Mouse (Mus musculus): ENCODE data around the gene Cnn3. TPM values are rescaled to one million over a fixed set of nuclear protein-coding genes. Genes with fewer than 3 reads are reported as not detected.

Gene Cnn3
- polyA plus RNA-seq, 1 experiment from 2014 or later, result 375 TPM

- WGBS, result 46% methylated on average over 11 of the region's 11 CpGs
- Histone ChIP-seq H3K9ac (ENCODE audit: low read depth, low read length) (peak overlapping the region; percentile 81), H3K4me3 (ENCODE audit: low read length) (peak overlapping the region; percentile 78), H3K4me1 (ENCODE audit: control insufficient read depth, insufficient read depth, low read length) (peaks cover 30% of the 10 kb centered on the region), H3K27me3 (replicated peaks; ENCODE audit: control insufficient read depth, insufficient read depth, low read length) (no peaks in the 10 kb centered on the region), H3K36me3 (ENCODE audit: control insufficient read depth, insufficient read depth, low read length) (no peaks in the 10 kb centered on the region), H3K27ac (ENCODE audit: low read length) (no peak overlapping the region; the same call in 1 of the 2 replicates), H3K4me2 (ENCODE audit: low read depth, low read length) (peak overlapping the region; percentile 93), H3K9me3 (ENCODE audit: control insufficient read depth, low read length) (no peaks in the 10 kb centered on the region)
- ATAC-seq, result no peak
Measured at GRCm38 (mm10) chr3:121428696-121429259, 2.5 kb downstream of the Cnn3 start.

DNA sequence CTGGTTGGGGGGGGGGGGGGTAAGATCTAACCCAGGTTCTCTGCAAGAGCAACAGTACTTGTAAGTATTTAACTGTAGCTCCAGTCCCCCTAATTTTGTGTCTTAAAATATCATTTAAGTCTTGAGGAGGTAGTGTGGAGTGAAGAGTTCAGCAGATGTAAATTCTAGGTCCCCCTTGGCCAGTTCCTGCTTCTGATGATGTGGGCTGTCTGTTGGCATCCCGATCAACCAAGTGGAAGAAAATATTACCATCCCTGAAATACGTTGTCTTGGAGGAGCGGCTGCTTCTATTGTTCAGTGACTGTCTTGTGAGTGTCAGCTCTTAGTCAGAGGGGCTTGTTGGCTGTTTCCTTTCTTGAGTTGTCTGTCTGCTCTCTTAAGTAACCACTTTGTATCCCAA lies 3.2 kb downstream of the Cnn3 start:
- no peaks in the 10 kb centered on the region for H3K9me3 ChIP-seq (ENCODE audit: control insufficient read depth, low read length)
- no peaks in the 10 kb centered on the region for H3K36me3 ChIP-seq (ENCODE audit: control insufficient read depth, insufficient read depth, low read length)
- no peak overlapping the region for H3K4me3 ChIP-seq (ENCODE audit: low read length)
- no peak overlapping the region for H3K27ac ChIP-seq (ENCODE audit: low read length)
- peaks cover 37% of the 10 kb centered on the region for H3K4me1 ChIP-seq (ENCODE audit: control insufficient read depth, insufficient read depth, low read length)
- 50% methylated on average over 3 of the region's 3 CpGs for WGBS
- no peak for ATAC-seq
- peak overlapping the region; percentile 8 for H3K4me2 ChIP-seq (ENCODE audit: low read depth, low read length)
- no peak overlapping the region for H3K9ac ChIP-seq (ENCODE audit: low read depth, low read length)
- no peaks in the 10 kb centered on the region for H3K27me3 ChIP-seq (replicated peaks; ENCODE audit: control insufficient read depth, insufficient read depth, low read length)

- Histone ChIP-seq H3K4me3 (ENCODE audit: low read length) (no peak overlapping the region), H3K27me3 (replicated peaks; ENCODE audit: control insufficient read depth, insufficient read depth, low read length) (no peaks in the 10 kb centered on the region), H3K9ac (ENCODE audit: low read depth, low read length) (no peak overlapping the region), H3K4me2 (ENCODE audit: low read depth, low read length) (peak overlapping the region; percentile 3; the same call in 1 of the 2 replicates), H3K9me3 (ENCODE audit: control insufficient read depth, low read length) (no peaks in the 10 kb centered on the region), H3K27ac (ENCODE audit: low read length) (no peak overlapping the region), H3K36me3 (ENCODE audit: control insufficient read depth, insufficient read depth, low read length) (no peaks in the 10 kb centered on the region), H3K4me1 (ENCODE audit: control insufficient read depth, insufficient read depth, low read length) (peaks cover 47% of the 10 kb centered on the region)
- 47% methylated on average over 7 of the region's 7 CpGs for WGBS
- no peak for ATAC-seq
Measured at GRCm38 (mm10) chr3:121430289-121430936, 4.1 kb downstream of the Cnn3 start.

GRCm38 (mm10) chr3:121433359-121433758 lies 7.1 kb downstream of the Cnn3 start:
- Histone ChIP-seq H3K4me2 (ENCODE audit: low read depth, low read length) (no peak overlapping the region), H3K9ac (ENCODE audit: low read depth, low read length) (0 out of 2 replicates have a peak overlapping the region, but pooled peaks have one; percentile 25), H3K36me3 (ENCODE audit: control insufficient read depth, insufficient read depth, low read length) (no peaks in the 10 kb centered on the region), H3K4me1 (ENCODE audit: control insufficient read depth, insufficient read depth, low read length) (peaks cover 58% of the 10 kb centered on the region), H3K27ac (ENCODE audit: low read length) (peak overlapping the region; percentile 44; the same call in 1 of the 2 replicates), H3K4me3 (ENCODE audit: low read length) (no peak overlapping the region), H3K27me3 (replicated peaks; ENCODE audit: control insufficient read depth, insufficient read depth, low read length) (no peaks in the 10 kb centered on the region), H3K9me3 (ENCODE audit: control insufficient read depth, low read length) (no peaks in the 10 kb centered on the region)
- WGBS, result 75% methylated on average over 6 of the region's 6 CpGs
- ATAC-seq, result no peak

GRCm38 (mm10) chr3:121433968-121434533 lies 7.8 kb downstream of the Cnn3 start:
- Histone ChIP-seq H3K27ac (ENCODE audit: low read length) (peak overlapping the region; percentile 44; the same call in 1 of the 2 replicates), H3K4me2 (ENCODE audit: low read depth, low read length) (no peak overlapping the region), H3K27me3 (replicated peaks; ENCODE audit: control insufficient read depth, insufficient read depth, low read length) (no peaks in the 10 kb centered on the region), H3K36me3 (ENCODE audit: control insufficient read depth, insufficient read depth, low read length) (no peaks in the 10 kb centered on the region), H3K4me3 (ENCODE audit: low read length) (no peak overlapping the region), H3K9me3 (ENCODE audit: control insufficient read depth, low read length) (no peaks in the 10 kb centered on the region), H3K9ac (ENCODE audit: low read depth, low read length) (peak overlapping the region; percentile 25; the same call in 1 of the 2 replicates), H3K4me1 (ENCODE audit: control insufficient read depth, insufficient read depth, low read length) (peaks cover 54% of the 10 kb centered on the region)
- 39% methylated on average over 8 of the region's 8 CpGs for WGBS
- peak; percentile 48 for ATAC-seq

- H3K4me2 ChIP-seq (ENCODE audit: low read depth, low read length), result no peak overlapping the region
- no peaks in the 10 kb centered on the region for H3K27me3 ChIP-seq (replicated peaks; ENCODE audit: control insufficient read depth, insufficient read depth, low read length)
- no peak overlapping the region for H3K27ac ChIP-seq (ENCODE audit: low read length)
- no peak for ATAC-seq
- H3K36me3 ChIP-seq (ENCODE audit: control insufficient read depth, insufficient read depth, low read length), result no peaks in the 10 kb centered on the region
- no peak overlapping the region for H3K4me3 ChIP-seq (ENCODE audit: low read length)
- WGBS, result 73% methylated on average over 5 of the region's 5 CpGs
- H3K9ac ChIP-seq (ENCODE audit: low read depth, low read length), result no peak overlapping the region
- peaks cover 55% of the 10 kb centered on the region for H3K4me1 ChIP-seq (ENCODE audit: control insufficient read depth, insufficient read depth, low read length)
- no peaks in the 10 kb centered on the region for H3K9me3 ChIP-seq (ENCODE audit: control insufficient read depth, low read length)
Measured at GRCm38 (mm10) chr3:121435296-121435695, 9.0 kb downstream of the Cnn3 start.

DNA sequence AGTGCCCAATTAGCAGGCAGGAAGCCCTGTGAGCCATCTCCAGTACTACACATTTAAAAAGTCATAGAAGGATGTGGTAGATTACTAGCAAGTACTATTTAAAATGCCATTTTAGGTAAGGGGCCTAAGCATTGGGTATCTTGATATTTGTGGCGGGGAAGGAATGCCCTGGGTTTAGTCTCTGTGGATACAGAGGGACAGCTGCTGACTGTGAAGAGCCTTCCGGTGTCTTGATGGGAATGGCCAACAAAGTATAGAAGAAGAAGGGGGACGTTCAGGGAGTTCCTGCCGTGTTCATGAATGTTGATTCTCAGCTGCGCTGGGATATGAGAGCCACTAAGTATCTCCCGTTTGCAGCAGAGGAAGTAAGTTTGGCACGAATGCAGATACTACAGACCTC lies 10.8 kb downstream of the Cnn3 start:
- H3K4me1 ChIP-seq (ENCODE audit: control insufficient read depth, insufficient read depth, low read length), result peaks cover 52% of the 10 kb centered on the region
- H3K27me3 ChIP-seq (replicated peaks; ENCODE audit: control insufficient read depth, insufficient read depth, low read length), result no peaks in the 10 kb centered on the region
- H3K9ac ChIP-seq (ENCODE audit: low read depth, low read length), result no peak overlapping the region
- peaks cover 2% of the 10 kb centered on the region; the same call in 1 of the 2 replicates for H3K36me3 ChIP-seq (ENCODE audit: control insufficient read depth, insufficient read depth, low read length)
- no peaks in the 10 kb centered on the region for H3K9me3 ChIP-seq (ENCODE audit: control insufficient read depth, low read length)
- H3K27ac ChIP-seq (ENCODE audit: low read length), result no peak overlapping the region
- H3K4me3 ChIP-seq (ENCODE audit: low read length), result no peak overlapping the region
- 69% methylated on average over 7 of the region's 7 CpGs for WGBS
- H3K4me2 ChIP-seq (ENCODE audit: low read depth, low read length), result no peak overlapping the region
- ATAC-seq, result no peak

GRCm38 (mm10) chr3:121437996-121438395 lies 11.7 kb downstream of the Cnn3 start:
- 63% methylated on average over 7 of the region's 7 CpGs for WGBS
- H3K4me3 ChIP-seq (ENCODE audit: low read length), result no peak overlapping the region
- peaks cover 3% of the 10 kb centered on the region; the same call in 1 of the 2 replicates for H3K36me3 ChIP-seq (ENCODE audit: control insufficient read depth, insufficient read depth, low read length)
- no peaks in the 10 kb centered on the region for H3K9me3 ChIP-seq (ENCODE audit: control insufficient read depth, low read length)
- no peaks in the 10 kb centered on the region for H3K27me3 ChIP-seq (replicated peaks; ENCODE audit: control insufficient read depth, insufficient read depth, low read length)
- H3K4me1 ChIP-seq (ENCODE audit: control insufficient read depth, insufficient read depth, low read length), result peaks cover 52% of the 10 kb centered on the region
- no peak overlapping the region for H3K9ac ChIP-seq (ENCODE audit: low read depth, low read length)
- ATAC-seq, result no peak
- no peak overlapping the region for H3K27ac ChIP-seq (ENCODE audit: low read length)
- no peak overlapping the region for H3K4me2 ChIP-seq (ENCODE audit: low read depth, low read length)

DNA sequence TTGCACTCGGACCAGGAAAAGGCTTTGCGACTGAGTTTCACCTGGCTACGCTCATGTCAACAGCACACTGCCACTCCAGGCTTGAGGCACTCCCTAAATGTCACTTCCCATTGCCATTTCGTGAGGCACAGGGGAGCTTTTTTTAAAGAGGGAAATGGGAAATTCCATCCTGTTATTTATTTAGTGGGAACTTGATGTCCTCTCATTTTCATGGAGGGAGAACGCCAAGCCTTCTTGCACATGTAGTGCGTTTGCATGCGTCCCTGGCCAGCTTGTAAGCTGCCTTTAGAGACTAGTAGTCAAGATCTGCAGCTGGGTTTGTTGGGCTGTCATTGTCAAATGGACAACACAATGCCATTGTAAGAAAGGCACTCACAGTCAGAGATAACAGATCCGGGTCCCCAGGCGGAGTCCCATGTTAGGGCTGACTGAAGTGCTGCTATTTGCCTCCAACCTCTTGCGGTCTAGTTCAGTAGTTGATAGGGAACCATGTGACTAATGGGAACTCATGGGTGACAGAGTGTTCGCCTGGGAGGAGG lies 13.4 kb downstream of the Cnn3 start:
- no peak for ATAC-seq
- Histone ChIP-seq H3K27ac (ENCODE audit: low read length) (no peak overlapping the region), H3K36me3 (ENCODE audit: control insufficient read depth, insufficient read depth, low read length) (peaks cover 3% of the 10 kb centered on the region; the same call in 1 of the 2 replicates)

More for the DNA sequence above, 13.4 kb downstream of the Cnn3 start:
- peaks cover 38% of the 10 kb centered on the region for H3K4me1 ChIP-seq (ENCODE audit: control insufficient read depth, insufficient read depth, low read length)
- no peaks in the 10 kb centered on the region for H3K9me3 ChIP-seq (ENCODE audit: control insufficient read depth, low read length)
- WGBS, result 66% methylated on average over 11 of the region's 11 CpGs
- H3K9ac ChIP-seq (ENCODE audit: low read depth, low read length), result no peak overlapping the region
- no peak overlapping the region for H3K4me3 ChIP-seq (ENCODE audit: low read length)
- H3K4me2 ChIP-seq (ENCODE audit: low read depth, low read length), result no peak overlapping the region
- H3K27me3 ChIP-seq (replicated peaks; ENCODE audit: control insufficient read depth, insufficient read depth, low read length), result no peaks in the 10 kb centered on the region

Measured in intestine, embryonic 16.5 days (tissue).